Comparison of ENCODE assay signal across 15 mouse cellular contexts in genomic region chr16:85721968-85722367, GRCm38 (mm10).
DNase-seq lines count a peak whose midpoint lies in the region; ATAC-seq lines count a peak whose summit lies in the region.
"Had no signal": no experiment of that assay in that cellular context is flagged by ENCODE, and none has a peak within 500 bp of the region (broad histone marks: within the 10 kb centered on the region; RNA-seq: fewer than 3 reads in every experiment).

No protein-coding gene starts in this region.

- H3K4me3 ChIP-seq in embryonic facial prominence, embryonic 12.5 days, result no peak overlapping the region
- no peak overlapping the region for H3K4me3 ChIP-seq in embryonic facial prominence, embryonic 10.5 days
- H3K4me3 ChIP-seq in kidney, embryonic 15.5 days (replicated peaks), result no peak overlapping the region
- H3K4me3 ChIP-seq: heart, embryonic 13.5 days; limb, embryonic 12.5 days had no signal

- 68% methylated on average over 2 of the region's 2 CpGs for WGBS in embryonic facial prominence, embryonic 12.5 days
- WGBS in embryonic facial prominence, embryonic 10.5 days, result 64% methylated on average over 2 of the region's 2 CpGs
- WGBS in kidney, embryonic 15.5 days, result 68% methylated on average over 2 of the region's 2 CpGs

- no peak overlapping the region for H3K27ac ChIP-seq in embryonic facial prominence, embryonic 12.5 days
- no peak overlapping the region for H3K27ac ChIP-seq in embryonic facial prominence, embryonic 10.5 days (replicated peaks)
- H3K27ac ChIP-seq in kidney, embryonic 15.5 days, result no peak overlapping the region
- H3K27ac ChIP-seq: heart, embryonic 13.5 days; limb, embryonic 12.5 days had no signal

- 0 out of 2 replicates have a peak, but pooled peaks have one; percentile 41 for ATAC-seq in embryonic facial prominence, embryonic 12.5 days (ENCODE audit: insufficient number of reproducible peaks, insufficient read depth, low FRiP score, low TSS enrichment)
- ATAC-seq in kidney, embryonic 15.5 days (replicated peaks; ENCODE audit: low FRiP score), result 0 out of 2 replicates have a peak, but pooled peaks have one; percentile 49
- ATAC-seq: activated CD4-positive, CD25-positive, alpha-beta regulatory T cell, adult 4 months had no signal

- no peak for DNase-seq in embryonic facial prominence, embryonic 10.5 days (ENCODE audit: low spot score)
- no peak for DNase-seq in kidney, adult 8-10 months
- peak; percentile 20 for DNase-seq in 3T3-L1 (ENCODE audit: low read depth, low spot score)
- peak; percentile 9 to 22 for DNase-seq in heart, postnatal 36 days
- DNase-seq in spleen, postnatal 4 days (ENCODE audit: low spot score in 2 of 2), result no peak
- DNase-seq in layer of hippocampus, postnatal 36 days, result no peak
- DNase-seq: cerebellum, adult 9-10 months; kidney, adult 9 months; spleen, adult 18-20 months had no signal

- H3K9me3 ChIP-seq in embryonic facial prominence, embryonic 12.5 days, result no peaks in the 10 kb centered on the region
- no peaks in the 10 kb centered on the region for H3K9me3 ChIP-seq in embryonic facial prominence, embryonic 10.5 days
- no peaks in the 10 kb centered on the region for H3K9me3 ChIP-seq in kidney, embryonic 15.5 days (replicated peaks)
- H3K9me3 ChIP-seq: G1E; heart, embryonic 13.5 days; limb, embryonic 12.5 days had no signal

- H3K36me3 ChIP-seq in embryonic facial prominence, embryonic 12.5 days, result no peaks in the 10 kb centered on the region
- H3K36me3 ChIP-seq in embryonic facial prominence, embryonic 10.5 days (replicated peaks), result no peaks in the 10 kb centered on the region
- no peaks in the 10 kb centered on the region for H3K36me3 ChIP-seq in kidney, embryonic 15.5 days
- H3K36me3 ChIP-seq: G1E; heart, embryonic 13.5 days; limb, embryonic 12.5 days had no signal

- H3K27me3 ChIP-seq in embryonic facial prominence, embryonic 12.5 days, result no peaks in the 10 kb centered on the region
- H3K27me3 ChIP-seq in embryonic facial prominence, embryonic 10.5 days (replicated peaks; ENCODE audit: low read depth, poor library complexity, severe bottlenecking), result no peaks in the 10 kb centered on the region
- H3K27me3 ChIP-seq in kidney, embryonic 15.5 days, result no peaks in the 10 kb centered on the region
- H3K27me3 ChIP-seq: heart, embryonic 13.5 days; limb, embryonic 12.5 days had no signal

- H3K4me1 ChIP-seq in embryonic facial prominence, embryonic 12.5 days, result no peaks in the 10 kb centered on the region
- no peaks in the 10 kb centered on the region for H3K4me1 ChIP-seq in embryonic facial prominence, embryonic 10.5 days
- H3K4me1 ChIP-seq in kidney, embryonic 15.5 days, result no peaks in the 10 kb centered on the region
- H3K4me1 ChIP-seq: heart, embryonic 13.5 days; limb, embryonic 12.5 days had no signal

- no peak overlapping the region for H3K4me2 ChIP-seq in embryonic facial prominence, embryonic 12.5 days (replicated peaks)
- no peak overlapping the region for H3K4me2 ChIP-seq in kidney, embryonic 15.5 days
- H3K4me2 ChIP-seq: heart, embryonic 13.5 days; limb, embryonic 12.5 days had no signal

- H3K9ac ChIP-seq in embryonic facial prominence, embryonic 12.5 days, result no peak overlapping the region
- no peak overlapping the region for H3K9ac ChIP-seq in kidney, embryonic 15.5 days
- H3K9ac ChIP-seq: heart, embryonic 13.5 days; limb, embryonic 12.5 days had no signal

- intact Hi-C loops in heart, postnatal 36 days (cut with DNase I), result loop anchor here (5.0 kb wide), 1 partner anchor 80 kb away; the partner anchor contains the start of gene Adamts1

Comparison
In these comparisons a context has a peak if more than half of its experiments do, and no peak if none do; other contexts are left out.
1. DNase-seq: peak in 3T3-L1 (single experiment) and heart, postnatal 36 days (2 of 2); none in embryonic facial prominence, embryonic 10.5 days (single experiment), kidney, adult 8-10 months (0 of 2), spleen, postnatal 4 days (0 of 2) and layer of hippocampus, postnatal 36 days (0 of 2).